ENCODE assay signal across 23 mouse cellular contexts in genomic region chr10:48135708-48136107, GRCm38 (mm10).
A peak's percentile ranks its signal among the peaks of the same experiment; 100 is the strongest.
DNase-seq lines count a peak whose midpoint lies in the region; ATAC-seq and TF ChIP-seq lines count a peak whose summit lies in the region.
"Had no signal": no experiment of that assay in that cellular context is flagged by ENCODE, and none has a peak within 500 bp of the region (broad histone marks: within the 10 kb centered on the region; RNA-seq: fewer than 3 reads in every experiment).

No protein-coding gene starts in this region.

- H3K9me3 ChIP-seq in hindbrain, embryonic 12.5 days (replicated peaks) = no peaks in the 10 kb centered on the region
- no peaks in the 10 kb centered on the region for H3K9me3 ChIP-seq in hindbrain, embryonic 13.5 days
- no peaks in the 10 kb centered on the region for H3K9me3 ChIP-seq in neural tube, embryonic 12.5 days
- H3K9me3 ChIP-seq in forebrain, postnatal 0 days (ENCODE audit: low read length) = no peaks in the 10 kb centered on the region
- H3K9me3 ChIP-seq: limb, embryonic 13.5 days; lung, embryonic 15.5 days had no signal

- H3K27me3 ChIP-seq in hindbrain, embryonic 12.5 days = no peaks in the 10 kb centered on the region
- H3K27me3 ChIP-seq in hindbrain, embryonic 13.5 days = no peaks in the 10 kb centered on the region
- no peaks in the 10 kb centered on the region for H3K27me3 ChIP-seq in neural tube, embryonic 12.5 days (replicated peaks)
- H3K27me3 ChIP-seq in forebrain, postnatal 0 days (ENCODE audit: insufficient read depth, low read length) = no peaks in the 10 kb centered on the region
- H3K27me3 ChIP-seq: limb, embryonic 13.5 days; lung, embryonic 15.5 days had no signal

- H3K4me2 ChIP-seq in hindbrain, embryonic 12.5 days (replicated peaks) = no peak overlapping the region
- no peak overlapping the region for H3K4me2 ChIP-seq in hindbrain, embryonic 13.5 days
- H3K4me2 ChIP-seq in neural tube, embryonic 12.5 days (replicated peaks) = no peak overlapping the region
- no peak overlapping the region for H3K4me2 ChIP-seq in forebrain, postnatal 0 days (ENCODE audit: low read depth)
- H3K4me2 ChIP-seq: heart, embryonic 11.5 days; limb, embryonic 13.5 days; liver, embryonic 11.5 days; lung, embryonic 15.5 days had no signal

- no peak for TF ChIP-seq CTCF in forebrain, postnatal 0 days (IDR thresholded peaks at IDR 0.05; ENCODE audit: low read depth)

- intact Hi-C loops in gastrocnemius, postnatal 36 days (cut with DNase I) = no loop called here

- no peak overlapping the region for H3K4me3 ChIP-seq in hindbrain, embryonic 12.5 days
- no peak overlapping the region for H3K4me3 ChIP-seq in hindbrain, embryonic 13.5 days
- no peak overlapping the region for H3K4me3 ChIP-seq in neural tube, embryonic 12.5 days
- H3K4me3 ChIP-seq in forebrain, postnatal 0 days (ENCODE audit: low read depth, low read length) = no peak overlapping the region
- H3K4me3 ChIP-seq: erythroblast, embryonic 14.5 days; left cerebral cortex, adult 2 months; limb, embryonic 13.5 days; lung, embryonic 15.5 days had no signal

- peak; percentile 87 for ATAC-seq in hindbrain, embryonic 12.5 days (ENCODE audit: low FRiP score)
- no peak for ATAC-seq in hindbrain, embryonic 13.5 days (ENCODE audit: low FRiP score)
- peak; percentile 29; the same call in 1 of the 2 replicates for ATAC-seq in neural tube, embryonic 12.5 days (ENCODE audit: low FRiP score, low read depth)
- ATAC-seq in forebrain, postnatal 0 days = peak; percentile 38; the same call in 1 of the 2 replicates
- ATAC-seq: intestine, postnatal 0 days had no signal

- no peak overlapping the region for H3K27ac ChIP-seq in hindbrain, embryonic 12.5 days
- no peak overlapping the region for H3K27ac ChIP-seq in hindbrain, embryonic 13.5 days
- no peak overlapping the region for H3K27ac ChIP-seq in neural tube, embryonic 12.5 days
- no peak overlapping the region for H3K27ac ChIP-seq in forebrain, postnatal 0 days (ENCODE audit: low read depth, low read length)
- H3K27ac ChIP-seq: left cerebral cortex, adult 2 months; limb, embryonic 13.5 days; lung, embryonic 15.5 days had no signal

- WGBS in hindbrain, embryonic 12.5 days = 41% methylated on average over 1 of the region's 1 CpGs
- 11% methylated on average over 1 of the region's 1 CpGs for WGBS in hindbrain, embryonic 13.5 days
- 42% methylated on average over 1 of the region's 1 CpGs for WGBS in neural tube, embryonic 12.5 days
- WGBS in forebrain, postnatal 0 days = 19% methylated on average over 1 of the region's 1 CpGs

- no peaks in the 10 kb centered on the region for H3K36me3 ChIP-seq in hindbrain, embryonic 12.5 days
- H3K36me3 ChIP-seq in hindbrain, embryonic 13.5 days = no peaks in the 10 kb centered on the region
- H3K36me3 ChIP-seq in neural tube, embryonic 12.5 days = no peaks in the 10 kb centered on the region
- H3K36me3 ChIP-seq in forebrain, postnatal 0 days (ENCODE audit: insufficient read depth) = no peaks in the 10 kb centered on the region
- H3K36me3 ChIP-seq: limb, embryonic 13.5 days; lung, embryonic 15.5 days had no signal

- H3K4me1 ChIP-seq in hindbrain, embryonic 12.5 days = no peaks in the 10 kb centered on the region
- no peaks in the 10 kb centered on the region for H3K4me1 ChIP-seq in hindbrain, embryonic 13.5 days (replicated peaks)
- H3K4me1 ChIP-seq in neural tube, embryonic 12.5 days = no peaks in the 10 kb centered on the region
- no peaks in the 10 kb centered on the region for H3K4me1 ChIP-seq in forebrain, postnatal 0 days (ENCODE audit: insufficient read depth)
- H3K4me1 ChIP-seq: limb, embryonic 13.5 days; lung, embryonic 15.5 days had no signal

- no peak for DNase-seq in neural tube, embryonic 10.5 days (ENCODE audit: extremely low spot score, low spot score)
- no peak for DNase-seq in forebrain, postnatal 0 days
- no peak for DNase-seq in left cerebral cortex, adult 11 months (ENCODE audit: low spot score)
- DNase-seq in gastrocnemius, postnatal 36 days = no peak
- DNase-seq: adrenal gland, postnatal 25 days; cerebellum, adult 2 months; cerebellum, postnatal 14 days; gastrocnemius, postnatal 25 days; heart, adult 18-20 months; heart, postnatal 36 days; kidney, postnatal 14 days; spleen, adult 18-20 months; thymus, postnatal 14 days had no signal

- no peak overlapping the region for H3K9ac ChIP-seq in hindbrain, embryonic 12.5 days
- H3K9ac ChIP-seq in hindbrain, embryonic 13.5 days = no peak overlapping the region
- no peak overlapping the region for H3K9ac ChIP-seq in neural tube, embryonic 12.5 days
- no peak overlapping the region for H3K9ac ChIP-seq in forebrain, postnatal 0 days
- H3K9ac ChIP-seq: limb, embryonic 13.5 days; lung, embryonic 15.5 days had no signal
